Mouse (Mus musculus): ENCODE data around the gene Orai2.

Orai2 gene

GRCm38 (mm10) chr5:136170512-136171362 lies at the start of gene Orai2:
Gene Orai2, minus strand, starts transcription at chr5:136170713.
- peak; percentile 99 for DNase-seq

- no peak for DNase-seq
Measured at GRCm38 (mm10) chr5:136218585-136218984, 48.1 kb upstream of the Orai2 start.

GRCm38 (mm10) chr5:136217932-136218381 lies 47.4 kb upstream of the Orai2 start:
- peak; percentile 79 for DNase-seq

GRCm38 (mm10) chr5:136217004-136217665 lies 46.6 kb upstream of the Orai2 start:
- no peak for DNase-seq

- DNase-seq, result no peak
Measured at GRCm38 (mm10) chr5:136215958-136216357, 45.4 kb upstream of the Orai2 start.

- DNase-seq, result no peak
Measured at GRCm38 (mm10) chr5:136215211-136215610, 44.7 kb upstream of the Orai2 start.

- DNase-seq, result no peak
Measured at GRCm38 (mm10) chr5:136213716-136214115, 43.2 kb upstream of the Orai2 start.

GRCm38 (mm10) chr5:136212716-136213115 lies 42.2 kb upstream of the Orai2 start:
- DNase-seq, result no peak

GRCm38 (mm10) chr5:136211341-136212102 lies 41.0 kb upstream of the Orai2 start:
- peak; percentile 78 for DNase-seq

GRCm38 (mm10) chr5:136210549-136210948 lies 40.0 kb upstream of the Orai2 start:
- DNase-seq, result no peak

GRCm38 (mm10) chr5:136201832-136202231 lies 31.3 kb upstream of the Orai2 start:
- DNase-seq, result peak; percentile 96

GRCm38 (mm10) chr5:136199526-136199925 lies 29.0 kb upstream of the Orai2 start:
- no peak for DNase-seq

GRCm38 (mm10) chr5:136198474-136199391 lies 28.2 kb upstream of the Orai2 start, which contains the start of gene Prkrip1:
Gene Prkrip1, minus strand, starts transcription at chr5:136198963.
- peak; percentile 99 for DNase-seq

- no peak for DNase-seq
Measured at GRCm38 (mm10) chr5:136191870-136192269, 21.4 kb upstream of the Orai2 start.

- DNase-seq, result no peak
Measured at GRCm38 (mm10) chr5:136186723-136187122, 16.2 kb upstream of the Orai2 start.

GRCm38 (mm10) chr5:136183766-136184165 lies 13.3 kb upstream of the Orai2 start:
- no peak for DNase-seq

GRCm38 (mm10) chr5:136182830-136183229 lies 12.3 kb upstream of the Orai2 start:
- no peak for DNase-seq

- no peak for DNase-seq
Measured at GRCm38 (mm10) chr5:136182049-136182448, 11.5 kb upstream of the Orai2 start.

GRCm38 (mm10) chr5:136181197-136181596 lies 10.7 kb upstream of the Orai2 start:
- DNase-seq, result no peak

- DNase-seq, result no peak
Measured at GRCm38 (mm10) chr5:136179594-136179993, 9.1 kb upstream of the Orai2 start.

- peak; percentile 87 for DNase-seq
Measured at GRCm38 (mm10) chr5:136173606-136174463, 3.3 kb upstream of the Orai2 start.
